Mouse (Mus musculus) heart, postnatal 0 days (tissue): Measurements from ENCODE around the gene Cdh26.

Source experiments
- CTCF ChIP-seq: IDR thresholded peaks from 2 replicates; pipeline ENCODE4 v1.5.1; 2016; ENCODE audit warnings: antibody characterized with exemption, control low read depth, low read depth
- EP300 ChIP-seq: IDR thresholded peaks from 2 replicates; pipeline ENCODE4 v1.6.1; 2016; ENCODE audit warnings: antibody characterized with exemption, low read depth

DNA sequence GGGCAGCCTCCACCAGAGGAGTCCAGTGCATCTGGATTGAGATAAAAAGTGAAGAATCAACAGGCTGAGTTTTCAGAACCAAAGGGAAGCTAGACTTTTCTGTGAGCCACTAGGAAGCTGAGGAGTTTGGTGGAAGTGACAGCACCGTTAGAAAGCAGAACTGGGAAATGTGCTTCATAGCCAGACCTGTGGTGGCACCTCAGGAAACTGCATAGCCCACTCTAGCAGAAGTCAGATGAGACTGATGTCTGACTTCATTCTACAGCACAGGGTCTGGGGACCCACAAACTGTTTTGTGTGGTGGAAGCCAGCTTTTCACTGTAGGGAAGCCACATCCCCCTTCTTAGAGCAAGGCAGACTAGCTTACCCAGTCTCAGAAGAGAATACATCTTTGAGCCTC is 67.6 kb downstream of the Cdh26 start:
- TF ChIP-seq EP300: no peak
- TF ChIP-seq CTCF: no peak
